Mouse (Mus musculus) left cerebral cortex, postnatal 25 days (tissue): ENCODE results near the gene Hsdl2. TPM values are rescaled to one million over a fixed set of nuclear protein-coding genes. Genes with fewer than 3 reads are reported as not detected.

ENCODE experiments used
- DNase-seq, 2 experiments: peaks; one replicate each; pipeline ENCODE4 v3.0.0; 2022; ENCODE audit warnings: low spot score in 2 of 2, mixed read lengths in 1 of 2
- intact Hi-C: fragments of 180-260 bp; cut with DNase I; formaldehyde crosslinking; loops from one replicate; pipeline ENCODE4 v1.15.1; 2025
- total RNA-seq, 2 experiments: library from RNA; stranded (reverse); gene quantifications; 2 replicates each; pipeline ENCODE4 v1.2.3; 2021

Hsdl2 gene
- total RNA-seq, 2 experiments from 2014 or later: 24.9 to 25.8 TPM

GRCm38 (mm10) chr4:59610411-59610810 is 29.0 kb downstream of the Hsdl2 start:
- intact Hi-C loops: no loop called here
- DNase-seq: no peak

GRCm38 (mm10) chr4:59614986-59615385 is 33.6 kb downstream of the Hsdl2 start:
- intact Hi-C loops: no loop called here

GRCm38 (mm10) chr4:59619611-59620245 is 38.4 kb downstream of the Hsdl2 start:
- no peak for DNase-seq
- intact Hi-C loops: loop anchor here (10.0 kb wide), 1 partner anchor 245 kb away; no protein-coding TSS in a partner anchor

More at GRCm38 (mm10) chr4:59614986-59615385, 33.6 kb downstream of the Hsdl2 start:
- DNase-seq: no peak

GRCm38 (mm10) chr4:59625676-59625997 is 44.3 kb downstream of the Hsdl2 start:
- DNase-seq: no peak
- intact Hi-C loops: loop anchor here (5.0 to 10.0 kb wide), 3 partner anchors 142 to 239 kb away; no protein-coding TSS in a partner anchor

- intact Hi-C loops: loop anchor here (5.0 to 10.0 kb wide), 3 partner anchors 141 to 239 kb away; no protein-coding TSS in a partner anchor
- peak; percentile 60 to 62 for DNase-seq
Measured at GRCm38 (mm10) chr4:59625998-59626910, 44.9 kb downstream of the Hsdl2 start, which contains the start of gene E130308A19Rik. TSS of gene E130308A19Rik (plus strand) at chr4:59626211.

- intact Hi-C loops: loop anchor here (5.0 to 10.0 kb wide), 3 partner anchors 139 to 237 kb away; no protein-coding TSS in a partner anchor
- DNase-seq: no peak
Measured at GRCm38 (mm10) chr4:59628255-59628654, 46.9 kb downstream of the Hsdl2 start.

- intact Hi-C loops: loop anchor here (5.0 to 10.0 kb wide), 3 partner anchors 138 to 236 kb away; no protein-coding TSS in a partner anchor
- DNase-seq: peak in 1 of 2 experiments; percentile 3
Measured at GRCm38 (mm10) chr4:59629076-59629874, 47.9 kb downstream of the Hsdl2 start.

GRCm38 (mm10) chr4:59630122-59630521 is 48.8 kb downstream of the Hsdl2 start:
- DNase-seq: no peak
- intact Hi-C loops: no loop called here

- intact Hi-C loops: no loop called here
- no peak for DNase-seq
Measured at GRCm38 (mm10) chr4:59634532-59634931, 53.2 kb downstream of the Hsdl2 start.

GRCm38 (mm10) chr4:59639163-59639562 is 57.8 kb downstream of the Hsdl2 start:
- intact Hi-C loops: no loop called here

GRCm38 (mm10) chr4:59640720-59641119 is 59.4 kb downstream of the Hsdl2 start:
- no peak for DNase-seq
- intact Hi-C loops: no loop called here

More at GRCm38 (mm10) chr4:59639163-59639562, 57.8 kb downstream of the Hsdl2 start:
- DNase-seq: no peak

GRCm38 (mm10) chr4:59642039-59642438 is 60.7 kb downstream of the Hsdl2 start:
- DNase-seq: no peak
- intact Hi-C loops: no loop called here

- intact Hi-C loops: no loop called here
- no peak for DNase-seq
Measured at GRCm38 (mm10) chr4:59642657-59643056, 61.3 kb downstream of the Hsdl2 start.

- intact Hi-C loops: no loop called here
Measured at GRCm38 (mm10) chr4:59644431-59644830, 63.1 kb downstream of the Hsdl2 start.

GRCm38 (mm10) chr4:59644992-59645391 is 63.6 kb downstream of the Hsdl2 start:
- intact Hi-C loops: no loop called here

More at GRCm38 (mm10) chr4:59644431-59644830, 63.1 kb downstream of the Hsdl2 start:
- no peak for DNase-seq

GRCm38 (mm10) chr4:59645610-59646009 is 64.2 kb downstream of the Hsdl2 start:
- no peak for DNase-seq
- intact Hi-C loops: no loop called here

More at GRCm38 (mm10) chr4:59644992-59645391, 63.6 kb downstream of the Hsdl2 start:
- DNase-seq: no peak

- intact Hi-C loops: no loop called here
- DNase-seq: no peak
Measured at GRCm38 (mm10) chr4:59646020-59646696, 64.8 kb downstream of the Hsdl2 start.

GRCm38 (mm10) chr4:59649119-59649518 is 67.8 kb downstream of the Hsdl2 start:
- intact Hi-C loops: no loop called here
- no peak for DNase-seq

- no peak for DNase-seq
- intact Hi-C loops: no loop called here
Measured at GRCm38 (mm10) chr4:59652166-59652681, 70.9 kb downstream of the Hsdl2 start.
